Mouse (Mus musculus): ENCODE measurements around the gene Zdbf2. TPM values are rescaled to one million over a fixed set of nuclear protein-coding genes. Genes with fewer than 3 reads are reported as not detected.

Gene Zdbf2
- polyA plus RNA-seq, 1 experiment from 2014 or later, result 0.25 TPM

GRCm38 (mm10) chr1:63239751-63240150 is 33.3 kb upstream of the Zdbf2 start:
- Histone ChIP-seq H3K4me2 (ENCODE audit: low read depth, low read length) (no peak overlapping the region), H3K36me3 (replicated peaks; ENCODE audit: insufficient read depth, low read length) (no peaks in the 10 kb centered on the region), H3K9me3 (ENCODE audit: low read length) (no peaks in the 10 kb centered on the region), H3K27me3 (ENCODE audit: insufficient read depth, low read length) (peaks cover 5% of the 10 kb centered on the region; the same call in 1 of the 2 replicates), H3K4me1 (ENCODE audit: insufficient read depth) (no peaks in the 10 kb centered on the region), H3K4me3 (ENCODE audit: low read depth, low read length) (no peak overlapping the region), H3K27ac (ENCODE audit: low read depth) (no peak overlapping the region), H3K9ac (replicated peaks) (no peak overlapping the region)
- DNase-seq (no peak), ATAC-seq (no peak)
- TF ChIP-seq CTCF (IDR thresholded peaks at IDR 0.05; ENCODE audit: low read depth) (no peak), EP300 (IDR thresholded peaks at IDR 0.05; ENCODE audit: low read depth) (no peak)
- 76% methylated on average over 8 of the region's 8 CpGs for WGBS (ENCODE audit: insufficient replicate concordance)

- Histone ChIP-seq H3K27ac (ENCODE audit: low read depth) (no peak overlapping the region), H3K4me1 (ENCODE audit: insufficient read depth) (no peaks in the 10 kb centered on the region), H3K4me3 (ENCODE audit: low read depth, low read length) (no peak overlapping the region), H3K4me2 (ENCODE audit: low read depth, low read length) (no peak overlapping the region), H3K9ac (replicated peaks) (no peak overlapping the region), H3K36me3 (replicated peaks; ENCODE audit: insufficient read depth, low read length) (no peaks in the 10 kb centered on the region), H3K27me3 (ENCODE audit: insufficient read depth, low read length) (peaks cover 40% of the 10 kb centered on the region), H3K9me3 (ENCODE audit: low read length) (no peaks in the 10 kb centered on the region)
- 51% methylated on average over 4 of the region's 4 CpGs for WGBS (ENCODE audit: insufficient replicate concordance)
- TF ChIP-seq CTCF (IDR thresholded peaks at IDR 0.05; ENCODE audit: low read depth) (no peak), EP300 (IDR thresholded peaks at IDR 0.05; ENCODE audit: low read depth) (no peak)
- ATAC-seq (no peak), DNase-seq (no peak)
Measured at GRCm38 (mm10) chr1:63243854-63244253, 29.2 kb upstream of the Zdbf2 start.

DNA sequence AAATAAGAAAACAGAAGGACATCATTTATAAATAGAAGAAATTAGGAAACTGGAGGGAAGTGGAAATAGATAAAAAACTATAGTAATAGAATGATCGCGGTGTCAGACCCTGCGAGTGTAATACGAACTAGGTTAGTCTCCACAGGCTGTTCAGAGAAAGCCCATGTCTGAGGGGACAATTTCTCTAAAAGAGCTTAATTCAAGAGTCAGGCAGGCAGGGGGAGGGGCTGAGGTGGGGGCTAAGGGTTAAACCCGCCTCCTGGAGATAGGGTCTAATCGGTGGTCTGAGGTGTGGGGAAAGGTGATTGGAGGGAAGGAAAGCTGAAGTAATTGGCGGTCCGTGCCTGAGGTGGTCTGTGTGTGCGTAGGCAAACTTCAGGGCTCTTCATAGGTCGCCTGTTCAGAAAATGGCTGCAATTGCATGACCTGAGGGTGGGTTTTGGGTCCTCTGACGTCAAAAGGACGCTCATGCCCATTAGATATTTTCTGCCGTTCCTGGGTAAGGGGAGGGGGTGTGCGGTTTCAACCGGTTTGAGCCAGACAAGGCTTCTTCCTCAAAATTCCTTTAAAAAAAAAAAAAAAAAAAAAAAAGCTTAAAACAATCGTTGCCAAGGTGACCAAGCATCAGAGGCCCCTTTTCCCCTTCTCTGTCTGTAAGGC is 26.1 kb upstream of the Zdbf2 start:
- TF ChIP-seq EP300 (IDR thresholded peaks at IDR 0.05; ENCODE audit: low read depth), result no peak
- TF ChIP-seq CTCF (IDR thresholded peaks at IDR 0.05; ENCODE audit: low read depth), result no peak
- DNase-seq (no peak), ATAC-seq (no peak)
- Histone ChIP-seq H3K9ac (replicated peaks) (no peak overlapping the region), H3K27me3 (ENCODE audit: insufficient read depth, low read length) (peaks cover 67% of the 10 kb centered on the region), H3K4me1 (ENCODE audit: insufficient read depth) (no peaks in the 10 kb centered on the region), H3K9me3 (ENCODE audit: low read length) (no peaks in the 10 kb centered on the region), H3K36me3 (replicated peaks; ENCODE audit: insufficient read depth, low read length) (no peaks in the 10 kb centered on the region), H3K4me2 (ENCODE audit: low read depth, low read length) (no peak overlapping the region), H3K4me3 (ENCODE audit: low read depth, low read length) (no peak overlapping the region), H3K27ac (ENCODE audit: low read depth) (no peak overlapping the region)
- WGBS (ENCODE audit: insufficient replicate concordance), result 4% methylated on average over 16 of the region's 16 CpGs

GRCm38 (mm10) chr1:63247831-63248359 is 25.2 kb upstream of the Zdbf2 start:
- Histone ChIP-seq H3K4me2 (ENCODE audit: low read depth, low read length) (no peak overlapping the region), H3K27me3 (ENCODE audit: insufficient read depth, low read length) (peaks cover 75% of the 10 kb centered on the region), H3K9me3 (ENCODE audit: low read length) (no peaks in the 10 kb centered on the region), H3K9ac (replicated peaks) (no peak overlapping the region), H3K4me1 (ENCODE audit: insufficient read depth) (no peaks in the 10 kb centered on the region), H3K4me3 (ENCODE audit: low read depth, low read length) (no peak overlapping the region), H3K27ac (ENCODE audit: low read depth) (no peak overlapping the region), H3K36me3 (replicated peaks; ENCODE audit: insufficient read depth, low read length) (no peaks in the 10 kb centered on the region)
- ATAC-seq (no peak), DNase-seq (no peak)
- TF ChIP-seq EP300 (IDR thresholded peaks at IDR 0.05; ENCODE audit: low read depth) (no peak), CTCF (IDR thresholded peaks at IDR 0.05; ENCODE audit: low read depth) (no peak)
- WGBS (ENCODE audit: insufficient replicate concordance), result 3% methylated on average over 18 of the region's 18 CpGs

- 3% methylated on average over 44 of the region's 44 CpGs for WGBS (ENCODE audit: insufficient replicate concordance)
- H3K4me2 ChIP-seq (ENCODE audit: low read depth, low read length), result no peak overlapping the region
- no peak for DNase-seq
Measured at GRCm38 (mm10) chr1:63248360-63248851, 24.7 kb upstream of the Zdbf2 start.

GRCm38 (mm10) chr1:63249261-63249660 is 23.8 kb upstream of the Zdbf2 start:
- Histone ChIP-seq H3K4me2 (ENCODE audit: low read depth, low read length) (no peak overlapping the region), H3K4me1 (ENCODE audit: insufficient read depth) (no peaks in the 10 kb centered on the region), H3K9ac (replicated peaks) (no peak overlapping the region), H3K27ac (ENCODE audit: low read depth) (no peak overlapping the region), H3K9me3 (ENCODE audit: low read length) (no peaks in the 10 kb centered on the region), H3K36me3 (replicated peaks; ENCODE audit: insufficient read depth, low read length) (no peaks in the 10 kb centered on the region), H3K27me3 (ENCODE audit: insufficient read depth, low read length) (peaks cover 72% of the 10 kb centered on the region), H3K4me3 (ENCODE audit: low read depth, low read length) (no peak overlapping the region)
- TF ChIP-seq EP300 (IDR thresholded peaks at IDR 0.05; ENCODE audit: low read depth) (no peak), CTCF (IDR thresholded peaks at IDR 0.05; ENCODE audit: low read depth) (no peak)
- no peak for DNase-seq
- ATAC-seq, result no peak
- 27% methylated on average over 4 of the region's 4 CpGs for WGBS (ENCODE audit: insufficient replicate concordance)

More at GRCm38 (mm10) chr1:63248360-63248851, 24.7 kb upstream of the Zdbf2 start:
- no peak for ATAC-seq
- Histone ChIP-seq H3K9me3 (ENCODE audit: low read length) (no peaks in the 10 kb centered on the region), H3K4me3 (ENCODE audit: low read depth, low read length) (no peak overlapping the region), H3K4me1 (ENCODE audit: insufficient read depth) (no peaks in the 10 kb centered on the region), H3K27ac (ENCODE audit: low read depth) (no peak overlapping the region), H3K27me3 (ENCODE audit: insufficient read depth, low read length) (peaks cover 78% of the 10 kb centered on the region), H3K36me3 (replicated peaks; ENCODE audit: insufficient read depth, low read length) (no peaks in the 10 kb centered on the region), H3K9ac (replicated peaks) (no peak overlapping the region)
- TF ChIP-seq EP300 (IDR thresholded peaks at IDR 0.05; ENCODE audit: low read depth), result no peak
- no peak for TF ChIP-seq CTCF (IDR thresholded peaks at IDR 0.05; ENCODE audit: low read depth)
